Comparison of ENCODE assay signal across 12 mouse cellular contexts in genomic region chr19:46849443-46849997, GRCm38 (mm10).
DNase-seq lines count a peak whose midpoint lies in the region; ATAC-seq and TF ChIP-seq lines count a peak whose summit lies in the region.
"Had no signal": no experiment of that assay in that cellular context is flagged by ENCODE, and none has a peak within 500 bp of the region (broad histone marks: within the 10 kb centered on the region; RNA-seq: fewer than 3 reads in every experiment).

No protein-coding gene starts in this region.

- no peaks in the 10 kb centered on the region for H3K27me3 ChIP-seq in heart, postnatal 0 days (ENCODE audit: control insufficient read depth, insufficient read depth, low read length)
- H3K27me3 ChIP-seq in forebrain, embryonic 11.5 days (ENCODE audit: control insufficient read depth, insufficient read depth, low read length), result no peaks in the 10 kb centered on the region
- H3K27me3 ChIP-seq: CH12.LX; embryonic facial prominence, embryonic 12.5 days; limb, embryonic 15.5 days had no signal

- H3K4me2 ChIP-seq in heart, postnatal 0 days (ENCODE audit: low read depth, low read length), result no peak overlapping the region
- no peak overlapping the region for H3K4me2 ChIP-seq in forebrain, embryonic 11.5 days (ENCODE audit: low read depth, low read length, severe bottlenecking)
- H3K4me2 ChIP-seq: embryonic facial prominence, embryonic 12.5 days; limb, embryonic 15.5 days had no signal

- no peaks in the 10 kb centered on the region for H3K36me3 ChIP-seq in heart, postnatal 0 days (replicated peaks; ENCODE audit: control insufficient read depth, insufficient read depth, low read length)
- H3K36me3 ChIP-seq in forebrain, embryonic 11.5 days (ENCODE audit: control insufficient read depth, insufficient read depth, low read length), result no peaks in the 10 kb centered on the region
- H3K36me3 ChIP-seq: embryonic facial prominence, embryonic 12.5 days; limb, embryonic 15.5 days had no signal

- TF ChIP-seq EP300 in heart, postnatal 0 days (IDR thresholded peaks at IDR 0.05; ENCODE audit: low read depth), result no peak

- no peak overlapping the region for H3K9ac ChIP-seq in heart, postnatal 0 days (replicated peaks; ENCODE audit: low read depth, low read length)
- H3K9ac ChIP-seq in forebrain, embryonic 11.5 days (ENCODE audit: low read length), result no peak overlapping the region
- H3K9ac ChIP-seq: embryonic facial prominence, embryonic 12.5 days; limb, embryonic 15.5 days had no signal

- no peaks in the 10 kb centered on the region for H3K9me3 ChIP-seq in heart, postnatal 0 days (replicated peaks; ENCODE audit: control insufficient read depth, low read length)
- no peaks in the 10 kb centered on the region for H3K9me3 ChIP-seq in forebrain, embryonic 11.5 days (ENCODE audit: control insufficient read depth, low read length)
- H3K9me3 ChIP-seq: embryonic facial prominence, embryonic 12.5 days; limb, embryonic 15.5 days had no signal

- no peak for ATAC-seq in heart, postnatal 0 days (ENCODE audit: insufficient read depth, low read depth)
- ATAC-seq in forebrain, embryonic 11.5 days (replicated peaks; ENCODE audit: low FRiP score), result no peak

- peak overlapping the region; percentile 35; the same call in 1 of the 2 replicates for H3K27ac ChIP-seq in heart, postnatal 0 days (ENCODE audit: low read depth)
- no peak overlapping the region for H3K27ac ChIP-seq in forebrain, embryonic 11.5 days (ENCODE audit: low read depth, low read length)

- peaks cover 18% of the 10 kb centered on the region for H3K4me1 ChIP-seq in heart, postnatal 0 days (ENCODE audit: control insufficient read depth, insufficient read depth)
- no peaks in the 10 kb centered on the region; the same call in 1 of the 2 replicates for H3K4me1 ChIP-seq in forebrain, embryonic 11.5 days (replicated peaks; ENCODE audit: control insufficient read depth, insufficient read depth, low read length)
- H3K4me1 ChIP-seq: embryonic facial prominence, embryonic 12.5 days had no signal

- H3K4me3 ChIP-seq in heart, postnatal 0 days (ENCODE audit: low read depth, low read length), result no peak overlapping the region
- no peak overlapping the region for H3K4me3 ChIP-seq in forebrain, embryonic 11.5 days (ENCODE audit: low read depth, low read length)
- H3K4me3 ChIP-seq: embryonic facial prominence, embryonic 12.5 days; limb, embryonic 15.5 days had no signal

- no peak for TF ChIP-seq CTCF in heart, postnatal 0 days (IDR thresholded peaks at IDR 0.05; ENCODE audit: low read depth)

- intact Hi-C loops in heart, postnatal 14 days (cut with DNase I), result no loop called here

- 59% methylated on average over 9 of the region's 9 CpGs for WGBS in heart, postnatal 0 days
- 87% methylated on average over 9 of the region's 9 CpGs for WGBS in forebrain, embryonic 11.5 days

- no peak for DNase-seq in heart, postnatal 0 days (ENCODE audit: low spot score)
- no peak for DNase-seq in heart, postnatal 14 days
- peak; percentile 87 for DNase-seq in c-Kit-negative CD71-positive TER-119-positive erythroid progenitor cells, embryonic 14.5 days (ENCODE audit: low read depth, low spot score)
- peak; percentile 71 for DNase-seq in kidney, postnatal 14 days
- peak; percentile 68 to 80 for DNase-seq in spleen, postnatal 10 days (ENCODE audit: low spot score in 2 of 2)
- DNase-seq in cerebellum, adult 8-10 months, result no peak
- no peak for DNase-seq in forebrain, embryonic 11.5 days (ENCODE audit: low spot score)
- no peak for DNase-seq in adrenal gland, postnatal 10 days
- DNase-seq: thymus, adult 2 months had no signal

Comparison
In these comparisons a context has a peak if more than half of its experiments do, and no peak if none do; other contexts are left out.
1. DNase-seq: peak in c-Kit-negative CD71-positive TER-119-positive erythroid progenitor cells, embryonic 14.5 days (single experiment), kidney, postnatal 14 days (single experiment) and spleen, postnatal 10 days (2 of 2); none in heart, postnatal 0 days (single experiment), heart, postnatal 14 days (0 of 2), cerebellum, adult 8-10 months (single experiment), forebrain, embryonic 11.5 days (single experiment) and adrenal gland, postnatal 10 days (single experiment).